Mouse (Mus musculus) spleen, adult 2 months (tissue): ENCODE measurements around the gene Slc17a9.

ENCODE experiments used
- CTCF ChIP-seq: fragments of 200-500 bp; IDR thresholded peaks from 2 replicates; pipeline ENCODE4 v1.5.1; 2011; ENCODE audit warnings: mild to moderate bottlenecking, inconsistent platforms; ENCODE audit not compliant: insufficient read depth, insufficient read length, insufficient replicate concordance; ENCODE audit errors: extremely low read depth
- POLR2A ChIP-seq: fragments of 200-500 bp; IDR thresholded peaks from 2 replicates; pipeline ENCODE4 v1.6.1; 2011; ENCODE audit warnings: low read depth, low read length, inconsistent platforms

DNA sequence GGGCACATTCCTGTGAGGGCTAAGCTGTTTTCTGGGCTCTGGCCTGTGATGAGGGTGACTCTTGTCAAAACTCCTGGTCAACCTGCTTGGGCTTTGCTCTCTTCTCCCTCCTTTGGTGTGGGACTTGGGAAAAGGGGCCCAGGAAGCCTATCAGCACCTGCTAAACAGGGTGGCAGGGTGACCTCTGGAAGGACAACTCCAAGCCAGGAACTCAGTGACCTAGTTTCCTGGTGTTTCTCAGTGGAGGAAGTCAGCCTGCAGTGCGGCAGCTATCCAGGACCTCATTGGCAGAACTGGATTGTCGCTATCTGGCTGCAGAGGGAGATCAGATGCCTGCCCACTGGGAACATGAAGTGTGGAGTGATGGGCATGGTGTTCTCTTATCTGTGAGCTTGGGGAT is 63.3 kb downstream of the Slc17a9 start:
- TF ChIP-seq CTCF (no peak), POLR2A (no peak)
